Mouse (Mus musculus): ENCODE measurements around the gene Fbxl8.
A peak's percentile ranks its signal among the peaks of the same experiment; 100 is the strongest.
"Not testable (repeated sequence)": the region's sequence is repeated elsewhere in the genome, so short reads cannot be mapped to it uniquely, and the experiment has no call there.

GRCm38 (mm10) chr8:105291802-105292201, 27.4 kb downstream of the Fbxl8 start:
- not testable (repeated sequence) for TF ChIP-seq EP300 (IDR thresholded peaks at IDR 0.05; ENCODE audit: low read depth)
- TF ChIP-seq CTCF (IDR thresholded peaks at IDR 0.05; ENCODE audit: low read depth) = peak; percentile 14; the same call in 1 of the 2 replicates
